Mouse (Mus musculus) cerebellum, adult 2 months (tissue): ENCODE results near the gene Vat1.

ENCODE experiments used
- CTCF ChIP-seq: fragments of 200-500 bp; IDR thresholded peaks from 2 replicates; pipeline ENCODE4 v1.5.1; 2011; ENCODE audit warnings: low read depth, mild to moderate bottlenecking, control low read depth, low read length, moderate library complexity, borderline replicate concordance; ENCODE audit not compliant: insufficient read depth
- POLR2A ChIP-seq: fragments of 200-500 bp; IDR thresholded peaks from 2 replicates; pipeline ENCODE4 v1.6.1; 2011; ENCODE audit warnings: low read length, control low read depth, borderline replicate concordance; ENCODE audit not compliant: insufficient read depth

DNA sequence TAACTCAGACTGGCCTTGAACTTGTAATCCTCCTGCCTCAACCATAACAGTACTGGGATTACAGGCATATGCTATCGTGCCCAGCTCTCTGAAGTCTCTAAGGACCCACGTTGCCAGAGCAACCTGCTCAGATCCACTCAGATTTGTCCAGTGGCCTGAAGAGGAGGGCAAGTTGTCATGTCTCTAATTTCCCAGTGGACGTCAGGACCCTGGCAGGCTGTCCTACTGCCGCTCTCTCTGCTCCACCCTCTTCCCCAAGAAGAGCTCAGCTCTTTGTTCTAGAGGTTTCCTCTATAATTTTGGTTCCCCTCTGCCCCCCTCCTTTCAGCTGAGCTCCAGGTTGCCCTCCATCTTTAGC lies 11.1 kb upstream of the Vat1 start:
- TF ChIP-seq POLR2A (no peak), CTCF (no peak)
